Mouse (Mus musculus) myocyte (in vitro differentiated cells): ENCODE results near the gene Rnf141.

ENCODE experiments used
- CEBPB ChIP-seq: IDR thresholded peaks from 2 replicates; pipeline ENCODE4 v1.6.1; 2011; ENCODE audit warnings: mild to moderate bottlenecking, moderate library complexity; ENCODE audit not compliant: poor library complexity, insufficient read depth, severe bottlenecking
- E2F4 ChIP-seq: IDR thresholded peaks from one replicate; pipeline ENCODE4 v1.6.1; 2011; ENCODE audit warnings: mild to moderate bottlenecking, control low read depth, moderate library complexity; ENCODE audit not compliant: insufficient read depth
- MAX ChIP-seq: IDR thresholded peaks from one replicate; pipeline ENCODE4 v1.6.1; 2011; ENCODE audit warnings: low read depth, mild to moderate bottlenecking, control low read depth
- MYOD1 ChIP-seq, 3 experiments: IDR thresholded peaks; one replicate each; pipeline ENCODE4 v1.6.1; 2011; ENCODE audit warnings: control low read depth in 2 of 3, low read depth in 2 of 3, mild to moderate bottlenecking in 2 of 3, moderate library complexity in 1 of 3; ENCODE audit not compliant: insufficient read length in 2 of 3, control insufficient read depth in 1 of 3
- MYOG ChIP-seq, 3 experiments: IDR thresholded peaks; one replicate each; pipeline ENCODE4 v1.6.1; 2011; ENCODE audit warnings: control low read depth in 2 of 3, low read depth in 2 of 3, mild to moderate bottlenecking in 2 of 3; ENCODE audit not compliant: insufficient read length in 2 of 3, control insufficient read depth in 1 of 3, insufficient read depth in 1 of 3
- POLR2A ChIP-seq: IDR thresholded peaks from one replicate; pipeline ENCODE4 v1.6.1; 2011; ENCODE audit warnings: low read depth, mild to moderate bottlenecking, control low read depth, moderate library complexity; ENCODE audit not compliant: insufficient read length
- POLR2AphosphoS2 ChIP-seq: IDR thresholded peaks from one replicate; pipeline ENCODE4 v1.6.1; 2011; ENCODE audit warnings: low read depth, control low read depth; ENCODE audit not compliant: insufficient read length
- REST ChIP-seq: IDR thresholded peaks from one replicate; pipeline ENCODE4 v1.6.1; 2011; ENCODE audit warnings: mild to moderate bottlenecking, control low read depth, moderate library complexity; ENCODE audit not compliant: insufficient read depth, insufficient read length
- SRF ChIP-seq: IDR thresholded peaks from one replicate; pipeline ENCODE4 v1.6.1; 2011; ENCODE audit warnings: low read depth; ENCODE audit not compliant: control insufficient read depth, insufficient read length
- TCF12 ChIP-seq: IDR thresholded peaks from one replicate; pipeline ENCODE4 v1.6.1; 2011; ENCODE audit warnings: mild to moderate bottlenecking, control low read depth; ENCODE audit not compliant: poor library complexity, insufficient read depth, severe bottlenecking
- USF1 ChIP-seq: IDR thresholded peaks from one replicate; pipeline ENCODE4 v1.6.1; 2011; ENCODE audit warnings: low read depth, mild to moderate bottlenecking, control low read depth, moderate library complexity

GRCm38 (mm10) chr7:110803131-110803530, 41.1 kb downstream of the Rnf141 start:
- TF ChIP-seq MYOD1 (IDR thresholded peaks at IDR 0.05; ENCODE audit: control insufficient read depth in 1 of 3, insufficient read length in 2 of 3, low read depth in 2 of 3): no peak
- no peak for TF ChIP-seq MAX
- no peak for TF ChIP-seq POLR2A
- no peak for TF ChIP-seq E2F4
- TF ChIP-seq MYOG (IDR thresholded peaks at IDR 0.05; ENCODE audit: control insufficient read depth in 1 of 3, insufficient read depth in 1 of 3, insufficient read length in 2 of 3, low read depth in 2 of 3): no peak
- no peak for TF ChIP-seq REST
- no peak for TF ChIP-seq CEBPB
- TF ChIP-seq POLR2AphosphoS2: no peak
- no peak for TF ChIP-seq USF1
- TF ChIP-seq TCF12: no peak
- no peak for TF ChIP-seq SRF
